Mouse (Mus musculus): ENCODE measurements around the gene Ccdc58.
"Not testable (repeated sequence)": the region's sequence is repeated elsewhere in the genome, so short reads cannot be mapped to it uniquely, and the experiment has no call there.

The Ccdc58 gene

GRCm38 (mm10) chr16:36079916-36080315 is 8.4 kb downstream of the Ccdc58 start:
- DNase-seq, result no peak

- no peak for DNase-seq
Measured at GRCm38 (mm10) chr16:36087846-36088245, 16.4 kb downstream of the Ccdc58 start.

GRCm38 (mm10) chr16:36089065-36089464 is 17.6 kb downstream of the Ccdc58 start:
- peak; percentile 22 for DNase-seq

GRCm38 (mm10) chr16:36089850-36090616 is 18.5 kb downstream of the Ccdc58 start:
- DNase-seq, result no peak

GRCm38 (mm10) chr16:36090785-36091509 is 19.5 kb downstream of the Ccdc58 start:
- DNase-seq, result no peak

- DNase-seq, result no peak
Measured at GRCm38 (mm10) chr16:36094079-36094478, 22.6 kb downstream of the Ccdc58 start.

GRCm38 (mm10) chr16:36097813-36098499 is 26.5 kb downstream of the Ccdc58 start:
- not testable (repeated sequence) for DNase-seq

- DNase-seq, result no peak
Measured at GRCm38 (mm10) chr16:36101526-36101925, 30.0 kb downstream of the Ccdc58 start.

GRCm38 (mm10) chr16:36102211-36102610 is 30.7 kb downstream of the Ccdc58 start:
- DNase-seq, result no peak

GRCm38 (mm10) chr16:36111486-36111885 is 40.0 kb downstream of the Ccdc58 start:
- not testable (repeated sequence) for DNase-seq

GRCm38 (mm10) chr16:36115751-36116150 is 44.3 kb downstream of the Ccdc58 start:
- not testable (repeated sequence) for DNase-seq

GRCm38 (mm10) chr16:36128092-36128491 is 56.6 kb downstream of the Ccdc58 start:
- no peak for DNase-seq

GRCm38 (mm10) chr16:36131141-36131540 is 59.7 kb downstream of the Ccdc58 start, which contains the start of gene Csta1:
Csta1 (minus strand) TSS chr16:36131241.
- no peak for DNase-seq

- DNase-seq, result no peak
Measured at GRCm38 (mm10) chr16:36138201-36138600, 66.7 kb downstream of the Ccdc58 start.
